30 mouse cellular contexts compared by ENCODE assay signal in genomic region chr3:50758106-50758505, GRCm38 (mm10).
"Had no signal": no experiment of that assay in that cellular context is flagged by ENCODE, and none has a peak within 500 bp of the region (broad histone marks: within the 10 kb centered on the region; RNA-seq: fewer than 3 reads in every experiment).

No protein-coding gene starts in this region.

- H3K27me3 ChIP-seq: limb, embryonic 12.5 days; limb, embryonic 13.5 days; limb, embryonic 15.5 days; liver, embryonic 12.5 days; liver, embryonic 13.5 days; liver, embryonic 15.5 days; lung, embryonic 15.5 days; megakaryocyte, embryonic 14.5 days; midbrain, embryonic 12.5 days; midbrain, embryonic 13.5 days; neural tube, embryonic 12.5 days had no signal

- DNase-seq: left cerebral cortex, postnatal 4 days; liver; liver, embryonic 13.5 days; liver, postnatal 0 days; lung, adult 18-20 months; lung, adult 2 months; lung, embryonic 14.5 days; lung, postnatal 10 days; lung, postnatal 14 days; lung, postnatal 36 days; lung, postnatal 4 days; midbrain, embryonic 14.5 days had no signal

- H3K27ac ChIP-seq: limb, embryonic 10.5 days; limb, embryonic 12.5 days; limb, embryonic 13.5 days; limb, embryonic 15.5 days; liver, embryonic 12.5 days; liver, embryonic 13.5 days; liver, embryonic 14.5 days; liver, embryonic 15.5 days; lung, embryonic 15.5 days; macrophage; midbrain, embryonic 10.5 days; midbrain, embryonic 12.5 days; midbrain, embryonic 13.5 days; neural tube, embryonic 12.5 days had no signal

- H3K9me3 ChIP-seq: limb, embryonic 10.5 days; limb, embryonic 12.5 days; limb, embryonic 13.5 days; limb, embryonic 15.5 days; liver, embryonic 12.5 days; liver, embryonic 13.5 days; liver, embryonic 15.5 days; lung, embryonic 15.5 days; megakaryocyte, embryonic 14.5 days; midbrain, embryonic 10.5 days; midbrain, embryonic 12.5 days; midbrain, embryonic 13.5 days; neural tube, embryonic 12.5 days had no signal

- H3K4me1 ChIP-seq: limb, embryonic 10.5 days; limb, embryonic 12.5 days; limb, embryonic 13.5 days; limb, embryonic 15.5 days; liver, embryonic 12.5 days; liver, embryonic 13.5 days; liver, embryonic 15.5 days; lung, embryonic 15.5 days; midbrain, embryonic 10.5 days; midbrain, embryonic 12.5 days; midbrain, embryonic 13.5 days; neural tube, embryonic 12.5 days had no signal

- H3K4me2 ChIP-seq: limb, embryonic 12.5 days; limb, embryonic 13.5 days; limb, embryonic 15.5 days; liver, embryonic 11.5 days; liver, embryonic 12.5 days; liver, embryonic 13.5 days; liver, embryonic 15.5 days; lung, embryonic 14.5 days; lung, embryonic 15.5 days; midbrain, embryonic 12.5 days; midbrain, embryonic 13.5 days; neural tube, embryonic 12.5 days had no signal

- H3K36me3 ChIP-seq: limb, embryonic 10.5 days; limb, embryonic 12.5 days; limb, embryonic 13.5 days; limb, embryonic 15.5 days; liver, embryonic 12.5 days; liver, embryonic 13.5 days; liver, embryonic 15.5 days; lung, embryonic 15.5 days; midbrain, embryonic 10.5 days; midbrain, embryonic 12.5 days; midbrain, embryonic 13.5 days; neural tube, embryonic 12.5 days had no signal

- H3K4me3 ChIP-seq: limb, embryonic 10.5 days; limb, embryonic 12.5 days; limb, embryonic 13.5 days; limb, embryonic 15.5 days; liver, embryonic 12.5 days; liver, embryonic 13.5 days; liver, embryonic 15.5 days; lung, embryonic 15.5 days; megakaryocyte, embryonic 14.5 days; midbrain, embryonic 10.5 days; midbrain, embryonic 12.5 days; midbrain, embryonic 13.5 days; myocyte; neural tube, embryonic 12.5 days had no signal

- H3K9ac ChIP-seq: limb, embryonic 12.5 days; limb, embryonic 13.5 days; limb, embryonic 15.5 days; liver, embryonic 12.5 days; liver, embryonic 13.5 days; liver, embryonic 14.5 days; liver, embryonic 15.5 days; liver, postnatal 0 days; lung, embryonic 14.5 days; lung, embryonic 15.5 days; midbrain, embryonic 12.5 days; midbrain, embryonic 13.5 days; neural tube, embryonic 12.5 days had no signal

- ATAC-seq: liver, embryonic 12.5 days; liver, postnatal 0 days; lung, postnatal 0 days; midbrain, embryonic 13.5 days; midbrain, embryonic 16.5 days had no signal
